Mouse (Mus musculus): ENCODE results near the gene Slc12a5. TPM values are rescaled to one million over a fixed set of nuclear protein-coding genes. Genes with fewer than 3 reads are reported as not detected.

The Slc12a5 gene
- polyA plus RNA-seq, 1 experiment from 2014 or later, result 0.57 TPM

DNA sequence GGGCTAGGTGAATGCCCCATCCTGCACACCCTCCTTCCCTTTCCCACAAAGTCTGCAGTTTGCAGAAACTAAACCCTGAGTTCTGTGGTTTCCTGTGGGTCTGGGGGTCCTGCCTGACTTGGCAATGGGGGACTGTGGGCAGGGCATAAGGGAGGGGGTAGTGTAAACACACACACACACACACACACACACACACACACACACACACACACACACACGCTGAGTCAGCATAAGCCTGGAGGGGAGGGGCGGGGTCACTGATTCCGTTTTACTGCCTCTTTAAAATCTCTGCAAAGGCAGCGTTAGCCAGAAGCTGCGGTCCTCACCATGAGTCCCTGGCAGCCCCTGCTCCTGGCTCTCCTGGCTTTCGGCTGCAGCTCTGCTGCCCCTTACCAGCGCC, 12.7 kb upstream of the Slc12a5 start:
- Histone ChIP-seq H3K9me3 (ENCODE audit: low read depth, low read length) (no peaks in the 10 kb centered on the region), H3K27me3 (ENCODE audit: insufficient read depth, low read length) (peaks cover 67% of the 10 kb centered on the region), H3K4me1 (ENCODE audit: insufficient read depth) (no peaks in the 10 kb centered on the region; the same call in 1 of the 2 replicates), H3K9ac (no peak overlapping the region), H3K36me3 (ENCODE audit: insufficient read depth) (no peaks in the 10 kb centered on the region), H3K4me2 (no peak overlapping the region), H3K27ac (ENCODE audit: low read depth) (no peak overlapping the region), H3K4me3 (ENCODE audit: low read depth, low read length) (no peak overlapping the region)
- TF ChIP-seq CTCF (IDR thresholded peaks at IDR 0.05; ENCODE audit: low read depth), result no peak
- DNase-seq (no peak), ATAC-seq (ENCODE audit: insufficient read depth) (no peak)
- 13% methylated on average over 6 of the region's 7 CpGs for WGBS

DNA sequence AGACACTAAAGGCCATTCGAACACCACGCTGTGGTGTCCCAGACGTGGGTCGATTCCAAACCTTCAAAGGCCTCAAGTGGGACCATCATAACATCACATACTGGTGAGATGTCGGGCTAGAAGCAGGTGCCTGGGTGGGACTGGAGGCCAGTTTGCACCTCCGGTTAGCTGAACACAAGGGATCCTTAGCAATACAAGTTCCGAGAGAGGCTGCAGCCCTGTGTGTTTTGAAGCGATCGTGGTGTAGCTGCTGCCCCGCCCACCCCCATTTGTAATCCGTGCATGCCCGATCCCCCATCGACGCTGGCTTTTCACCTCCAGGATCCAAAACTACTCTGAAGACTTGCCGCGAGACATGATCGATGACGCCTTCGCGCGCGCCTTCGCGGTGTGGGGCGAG, 11.6 kb upstream of the Slc12a5 start:
- no peak overlapping the region; the same call in 1 of the 2 replicates for H3K9ac ChIP-seq
- no peak for TF ChIP-seq CTCF (IDR thresholded peaks at IDR 0.05; ENCODE audit: low read depth)
- H3K9me3 ChIP-seq (ENCODE audit: low read depth, low read length), result no peaks in the 10 kb centered on the region
- ATAC-seq (ENCODE audit: insufficient read depth) (no peak), DNase-seq (no peak)
- H3K4me1 ChIP-seq (ENCODE audit: insufficient read depth), result no peaks in the 10 kb centered on the region
- H3K27ac ChIP-seq (ENCODE audit: low read depth), result no peak overlapping the region
- H3K4me3 ChIP-seq (ENCODE audit: low read depth, low read length), result peak overlapping the region; percentile 17
- H3K4me2 ChIP-seq, result peak overlapping the region; percentile 41; the same call in 1 of the 2 replicates
- peaks cover 75% of the 10 kb centered on the region for H3K27me3 ChIP-seq (ENCODE audit: insufficient read depth, low read length)
- no peaks in the 10 kb centered on the region for H3K36me3 ChIP-seq (ENCODE audit: insufficient read depth)
- WGBS, result 7% methylated on average over 25 of the region's 25 CpGs

DNA sequence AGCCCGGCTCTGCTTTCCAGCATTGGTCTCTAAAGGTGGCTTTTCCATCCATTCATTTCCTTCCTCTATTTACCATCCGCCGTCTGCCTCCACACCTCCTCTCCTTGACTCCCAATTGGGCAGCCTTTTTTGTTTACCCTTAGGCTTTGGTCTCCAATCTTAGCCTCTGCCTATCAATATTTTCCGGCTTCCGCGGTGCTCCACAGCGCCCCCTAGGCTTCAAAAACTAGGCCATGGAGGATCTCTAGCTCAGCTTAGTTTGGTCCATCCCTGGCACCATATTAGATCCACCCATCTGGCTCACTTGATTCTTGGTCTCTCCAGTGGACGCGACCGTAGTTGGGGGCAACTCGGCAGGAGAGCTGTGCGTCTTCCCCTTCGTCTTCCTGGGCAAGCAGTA, 10.1 kb upstream of the Slc12a5 start:
- peak; percentile 49 for TF ChIP-seq CTCF (IDR thresholded peaks at IDR 0.05; ENCODE audit: low read depth)
- DNase-seq (peak; percentile 28), ATAC-seq (ENCODE audit: insufficient read depth) (no peak)
- Histone ChIP-seq H3K4me3 (ENCODE audit: low read depth, low read length) (no peak overlapping the region), H3K27ac (ENCODE audit: low read depth) (no peak overlapping the region), H3K9me3 (ENCODE audit: low read depth, low read length) (no peaks in the 10 kb centered on the region), H3K36me3 (ENCODE audit: insufficient read depth) (no peaks in the 10 kb centered on the region), H3K4me2 (no peak overlapping the region), H3K4me1 (ENCODE audit: insufficient read depth) (no peaks in the 10 kb centered on the region), H3K27me3 (ENCODE audit: insufficient read depth, low read length) (peaks cover 79% of the 10 kb centered on the region), H3K9ac (no peak overlapping the region)
- WGBS, result 27% methylated on average over 13 of the region's 13 CpGs

DNA sequence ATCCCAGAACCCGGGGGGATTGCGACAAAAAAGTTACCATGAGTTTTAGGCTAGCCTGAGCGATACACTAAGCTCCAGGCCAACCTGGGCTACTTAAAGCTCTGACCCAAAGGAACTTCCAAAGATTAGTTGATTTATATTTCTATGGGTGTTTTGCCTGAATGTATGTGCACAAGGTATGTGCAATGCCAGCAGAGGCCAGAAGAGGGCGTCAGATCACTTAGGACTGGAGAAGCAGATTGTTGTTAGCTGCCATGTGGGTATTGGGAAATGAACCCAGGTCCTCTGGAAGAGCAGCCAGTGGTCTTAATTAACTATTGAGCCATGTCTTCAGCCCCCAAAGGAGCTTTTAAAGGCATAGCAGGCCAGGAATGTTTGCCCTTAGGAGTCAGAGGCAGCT, 8.9 kb upstream of the Slc12a5 start:
- Histone ChIP-seq H3K27ac (ENCODE audit: low read depth) (no peak overlapping the region), H3K36me3 (ENCODE audit: insufficient read depth) (no peaks in the 10 kb centered on the region), H3K4me2 (no peak overlapping the region), H3K9ac (no peak overlapping the region), H3K4me3 (ENCODE audit: low read depth, low read length) (no peak overlapping the region), H3K4me1 (ENCODE audit: insufficient read depth) (no peaks in the 10 kb centered on the region), H3K27me3 (ENCODE audit: insufficient read depth, low read length) (peaks cover 77% of the 10 kb centered on the region), H3K9me3 (ENCODE audit: low read depth, low read length) (no peaks in the 10 kb centered on the region)
- DNase-seq (no peak), ATAC-seq (ENCODE audit: insufficient read depth) (no peak)
- WGBS, result 78% methylated on average over 4 of the region's 4 CpGs
- peak; percentile 49 for TF ChIP-seq CTCF (IDR thresholded peaks at IDR 0.05; ENCODE audit: low read depth)

DNA sequence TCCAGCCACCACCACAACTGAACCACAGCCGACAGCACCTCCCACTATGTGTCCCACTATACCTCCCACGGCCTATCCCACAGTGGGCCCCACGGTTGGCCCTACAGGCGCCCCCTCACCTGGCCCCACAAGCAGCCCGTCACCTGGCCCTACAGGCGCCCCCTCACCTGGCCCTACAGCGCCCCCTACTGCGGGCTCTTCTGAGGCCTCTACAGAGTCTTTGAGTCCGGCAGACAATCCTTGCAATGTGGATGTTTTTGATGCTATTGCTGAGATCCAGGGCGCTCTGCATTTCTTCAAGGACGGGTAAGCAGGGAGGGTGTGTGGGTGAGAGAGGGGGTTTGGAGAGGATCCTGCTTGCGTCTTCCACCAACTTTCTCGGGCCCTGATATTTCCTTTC, 8.2 kb upstream of the Slc12a5 start:
- H3K4me2 ChIP-seq, result no peak overlapping the region
- no peak overlapping the region for H3K27ac ChIP-seq (ENCODE audit: low read depth)
- H3K9me3 ChIP-seq (ENCODE audit: low read depth, low read length), result no peaks in the 10 kb centered on the region
- H3K4me1 ChIP-seq (ENCODE audit: insufficient read depth), result no peaks in the 10 kb centered on the region
- H3K36me3 ChIP-seq (ENCODE audit: insufficient read depth), result no peaks in the 10 kb centered on the region
- WGBS, result 32% methylated on average over 13 of the region's 13 CpGs
- no peak overlapping the region for H3K9ac ChIP-seq
- no peak overlapping the region for H3K4me3 ChIP-seq (ENCODE audit: low read depth, low read length)
- peak; percentile 18; the same call in 1 of the 2 replicates for TF ChIP-seq CTCF (IDR thresholded peaks at IDR 0.05; ENCODE audit: low read depth)
- no peak for ATAC-seq (ENCODE audit: insufficient read depth)
- peaks cover 70% of the 10 kb centered on the region for H3K27me3 ChIP-seq (ENCODE audit: insufficient read depth, low read length)
- DNase-seq, result no peak

DNA sequence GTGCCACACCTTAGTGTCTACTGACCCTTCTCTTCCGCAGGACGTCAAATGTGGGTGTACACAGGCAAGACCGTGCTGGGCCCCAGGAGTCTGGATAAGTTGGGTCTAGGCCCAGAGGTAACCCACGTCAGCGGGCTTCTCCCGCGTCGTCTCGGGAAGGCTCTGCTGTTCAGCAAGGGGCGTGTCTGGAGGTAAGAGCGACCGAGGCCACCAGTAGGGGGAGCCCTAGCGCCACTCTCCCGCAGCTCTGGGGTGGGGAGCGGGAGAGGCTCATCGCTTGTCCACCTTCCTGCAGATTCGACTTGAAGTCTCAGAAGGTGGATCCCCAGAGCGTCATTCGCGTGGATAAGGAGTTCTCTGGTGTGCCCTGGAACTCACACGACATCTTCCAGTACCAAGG, 7.4 kb upstream of the Slc12a5 start:
- Histone ChIP-seq H3K9me3 (ENCODE audit: low read depth, low read length) (no peaks in the 10 kb centered on the region), H3K27ac (ENCODE audit: low read depth) (no peak overlapping the region), H3K36me3 (ENCODE audit: insufficient read depth) (no peaks in the 10 kb centered on the region), H3K27me3 (ENCODE audit: insufficient read depth, low read length) (peaks cover 63% of the 10 kb centered on the region), H3K4me3 (ENCODE audit: low read depth, low read length) (no peak overlapping the region), H3K4me2 (peak overlapping the region; percentile 36; the same call in 1 of the 2 replicates), H3K9ac (no peak overlapping the region; the same call in 1 of the 2 replicates), H3K4me1 (ENCODE audit: insufficient read depth) (no peaks in the 10 kb centered on the region)
- DNase-seq (peak; percentile 90), ATAC-seq (ENCODE audit: insufficient read depth) (peak; percentile 81)
- peak; percentile 96 for TF ChIP-seq CTCF (IDR thresholded peaks at IDR 0.05; ENCODE audit: low read depth)
- WGBS, result under 1% methylated on average over 21 of the region's 21 CpGs

DNA sequence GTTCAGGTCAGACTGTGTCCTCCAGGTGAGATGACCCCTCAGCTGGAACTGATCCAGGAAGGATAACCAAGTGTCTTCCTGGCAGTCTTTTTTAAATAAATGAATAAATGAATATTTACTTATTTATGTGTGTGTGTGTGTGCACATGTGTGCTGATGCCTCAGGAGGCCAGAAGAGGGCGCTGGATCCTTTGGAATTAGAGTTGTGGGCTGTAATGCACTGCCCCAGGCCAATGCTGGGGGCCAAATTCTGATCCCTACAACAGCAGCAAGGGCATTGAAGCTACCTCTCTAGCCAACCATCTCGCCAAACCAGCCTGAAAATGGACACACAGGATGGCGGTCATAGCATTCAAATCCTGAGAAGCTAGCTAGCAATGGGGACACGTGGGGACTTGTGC, 4.9 kb upstream of the Slc12a5 start:
- no peaks in the 10 kb centered on the region for H3K36me3 ChIP-seq (ENCODE audit: insufficient read depth)
- ATAC-seq (ENCODE audit: insufficient read depth), result no peak
- peaks cover 38% of the 10 kb centered on the region for H3K27me3 ChIP-seq (ENCODE audit: insufficient read depth, low read length)
- 60% methylated on average over 4 of the region's 4 CpGs for WGBS
- H3K4me2 ChIP-seq, result no peak overlapping the region
- H3K9ac ChIP-seq, result no peak overlapping the region
- DNase-seq, result no peak
- no peaks in the 10 kb centered on the region for H3K9me3 ChIP-seq (ENCODE audit: low read depth, low read length)
- H3K4me3 ChIP-seq (ENCODE audit: low read depth, low read length), result no peak overlapping the region
- H3K4me1 ChIP-seq (ENCODE audit: insufficient read depth), result no peaks in the 10 kb centered on the region
- TF ChIP-seq CTCF (IDR thresholded peaks at IDR 0.05; ENCODE audit: low read depth), result peak; percentile 20; the same call in 1 of the 2 replicates
- H3K27ac ChIP-seq (ENCODE audit: low read depth), result no peak overlapping the region

DNA sequence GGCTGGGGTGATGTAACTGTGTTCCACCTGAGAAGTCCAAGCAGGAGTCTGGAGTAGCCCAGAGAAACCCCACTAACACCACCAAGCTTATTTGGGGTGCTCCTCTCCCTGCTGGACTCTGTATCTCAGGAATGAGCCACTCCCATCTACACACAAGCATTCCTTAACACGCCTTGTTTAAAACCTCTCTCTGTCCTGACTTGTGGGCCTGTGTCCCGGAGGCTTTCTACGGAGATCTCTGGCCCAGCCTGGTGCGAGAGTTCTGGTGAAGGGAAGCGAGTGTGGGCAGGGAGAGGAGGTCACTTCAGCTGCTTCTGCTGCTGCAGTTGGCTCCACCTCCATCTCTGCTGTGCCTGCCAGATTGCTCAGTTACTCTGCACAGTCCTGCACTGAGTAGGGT, 4.4 kb upstream of the Slc12a5 start:
- DNase-seq (no peak), ATAC-seq (ENCODE audit: insufficient read depth) (no peak)
- Histone ChIP-seq H3K36me3 (ENCODE audit: insufficient read depth) (no peaks in the 10 kb centered on the region), H3K27me3 (ENCODE audit: insufficient read depth, low read length) (peaks cover 33% of the 10 kb centered on the region), H3K9ac (no peak overlapping the region), H3K4me1 (ENCODE audit: insufficient read depth) (no peaks in the 10 kb centered on the region), H3K27ac (ENCODE audit: low read depth) (no peak overlapping the region), H3K9me3 (ENCODE audit: low read depth, low read length) (no peaks in the 10 kb centered on the region), H3K4me2 (no peak overlapping the region), H3K4me3 (ENCODE audit: low read depth, low read length) (no peak overlapping the region)
- WGBS, result 65% methylated on average over 5 of the region's 5 CpGs
- no peak for TF ChIP-seq CTCF (IDR thresholded peaks at IDR 0.05; ENCODE audit: low read depth)

All from lung, embryonic 14.5 days (tissue).